16 mouse cellular contexts compared by ENCODE assay signal in the genomic region with DNA sequence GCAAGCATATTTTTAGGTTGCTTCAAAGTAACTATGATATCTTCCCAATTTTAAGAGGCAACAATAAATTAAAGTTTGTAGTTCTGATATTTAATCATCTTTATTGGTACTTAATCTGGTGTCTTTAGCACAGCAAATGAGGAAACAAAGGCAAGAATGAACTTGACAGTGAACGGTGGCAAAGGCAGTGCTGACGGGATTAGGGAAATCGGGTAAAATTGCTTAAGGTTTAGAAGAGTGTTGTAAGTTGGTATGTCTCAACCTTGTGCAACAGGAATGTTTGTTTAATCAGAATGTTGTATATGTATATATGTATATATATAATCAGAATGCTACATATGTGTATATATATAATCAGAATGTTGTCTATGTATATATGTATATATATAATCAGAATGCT.
"Had no signal": no experiment of that assay in that cellular context is flagged by ENCODE, and none has a peak within 500 bp of the region (broad histone marks: within the 10 kb centered on the region; RNA-seq: fewer than 3 reads in every experiment).

No protein-coding gene starts in this region.

- H3K4me2 ChIP-seq: intestine, embryonic 15.5 days; limb, embryonic 15.5 days; lung, embryonic 15.5 days; midbrain, embryonic 13.5 days; neural tube, embryonic 12.5 days had no signal

- H3K9ac ChIP-seq: intestine, embryonic 15.5 days; limb, embryonic 15.5 days; liver, embryonic 12.5 days; lung, embryonic 15.5 days; midbrain, embryonic 13.5 days; neural tube, embryonic 12.5 days had no signal

- H3K4me3 ChIP-seq: intestine, embryonic 15.5 days; limb, embryonic 15.5 days; liver, embryonic 12.5 days; lung, embryonic 15.5 days; midbrain, embryonic 13.5 days; neural tube, embryonic 12.5 days had no signal

- H3K9me3 ChIP-seq: intestine, embryonic 15.5 days; limb, embryonic 15.5 days; liver, embryonic 12.5 days; lung, embryonic 15.5 days; midbrain, embryonic 13.5 days had no signal

- ATAC-seq: intestine, embryonic 15.5 days; liver, embryonic 12.5 days; midbrain, embryonic 13.5 days had no signal

- DNase-seq: kidney, adult 18-20 months; kidney, postnatal 25 days; layer of hippocampus, adult 9-11 months; layer of hippocampus, postnatal 36 days; lung, postnatal 4 days; retina, postnatal 1 day; right cerebral cortex, postnatal 4 days; spleen, adult 18-20 months; thymus, adult 18-20 months; thymus, postnatal 14 days had no signal

- H3K27me3 ChIP-seq: intestine, embryonic 15.5 days; limb, embryonic 15.5 days; liver, embryonic 12.5 days; lung, embryonic 15.5 days; midbrain, embryonic 13.5 days; neural tube, embryonic 12.5 days had no signal

- H3K27ac ChIP-seq: intestine, embryonic 15.5 days; limb, embryonic 15.5 days; lung, embryonic 15.5 days; midbrain, embryonic 13.5 days; neural tube, embryonic 12.5 days had no signal
